Mouse (Mus musculus): Measurements from ENCODE around the gene Prkci.

Prkci gene

GRCm38 (mm10) chr3:31047263-31047662, 51.7 kb downstream of the Prkci start:
- 53% methylated on average over 3 of the region's 3 CpGs for WGBS

GRCm38 (mm10) chr3:31049087-31049486, 53.5 kb downstream of the Prkci start:
- 65% methylated on average over 5 of the region's 5 CpGs for WGBS

- WGBS: 45% methylated on average over 7 of the region's 7 CpGs
These were observed 54.8 kb downstream of the Prkci start for GRCm38 (mm10) chr3:31050375-31050774.

GRCm38 (mm10) chr3:31051730-31052129, 56.2 kb downstream of the Prkci start:
- 91% methylated on average over 9 of the region's 9 CpGs for WGBS

GRCm38 (mm10) chr3:31053191-31053590, 57.6 kb downstream of the Prkci start:
- 86% methylated on average over 9 of the region's 9 CpGs for WGBS

- 55% methylated on average over 8 of the region's 8 CpGs for WGBS
These were observed 59.3 kb downstream of the Prkci start for GRCm38 (mm10) chr3:31054888-31055287.

- 19% methylated on average over 17 of the region's 17 CpGs for WGBS
These were observed 60.6 kb downstream of the Prkci start for GRCm38 (mm10) chr3:31056047-31056650.

GRCm38 (mm10) chr3:31056651-31057627, 61.4 kb downstream of the Prkci start:
- 1% methylated on average over 30 of the region's 30 CpGs for WGBS

- whole genome bisulfite sequencing: 84% methylated on average over 8 of the region's 8 CpGs
These were observed 65.2 kb downstream of the Prkci start for GRCm38 (mm10) chr3:31060745-31061102.

- WGBS: 74% methylated on average over 20 of the region's 20 CpGs
These were observed 65.7 kb downstream of the Prkci start for GRCm38 (mm10) chr3:31061103-31061785.

GRCm38 (mm10) chr3:31061786-31062120, 66.2 kb downstream of the Prkci start:
- WGBS: 73% methylated on average over 4 of the region's 4 CpGs

- 85% methylated on average over 7 of the region's 7 CpGs for WGBS
These were observed 66.8 kb downstream of the Prkci start for GRCm38 (mm10) chr3:31062325-31062724.

GRCm38 (mm10) chr3:31068482-31068881, 72.9 kb downstream of the Prkci start:
- WGBS: 41% methylated on average over 7 of the region's 7 CpGs

- WGBS: 95% methylated on average over 14 of the region's 14 CpGs
These were observed 76.3 kb downstream of the Prkci start for GRCm38 (mm10) chr3:31071804-31072203.

GRCm38 (mm10) chr3:31075808-31076207, 80.3 kb downstream of the Prkci start:
- WGBS: 75% methylated on average over 11 of the region's 11 CpGs

GRCm38 (mm10) chr3:31077068-31077703, 81.6 kb downstream of the Prkci start:
- WGBS: 94% methylated on average over 6 of the region's 6 CpGs

- 68% methylated on average over 10 of the region's 10 CpGs for WGBS
These were observed 83.9 kb downstream of the Prkci start for GRCm38 (mm10) chr3:31079450-31079849.

GRCm38 (mm10) chr3:31080791-31081502, 85.4 kb downstream of the Prkci start:
- WGBS: 65% methylated on average over 10 of the region's 10 CpGs

- whole genome bisulfite sequencing: 87% methylated on average over 12 of the region's 13 CpGs
These were observed 87.4 kb downstream of the Prkci start for GRCm38 (mm10) chr3:31082838-31083506.

GRCm38 (mm10) chr3:31083507-31084245, 88.1 kb downstream of the Prkci start:
- 33% methylated on average over 12 of the region's 12 CpGs for WGBS
